Mouse (Mus musculus) erythroblast, embryonic 14.5 days (primary cell): ENCODE measurements around the gene Mdc1.

Source experiments
- GATA1 ChIP-seq: IDR thresholded peaks from 2 replicates; pipeline ENCODE4 v1.6.1; 2012; ENCODE audit warnings: low read length, inconsistent platforms, mixed read lengths
- TAL1 ChIP-seq: IDR thresholded peaks from 3 replicates; pipeline ENCODE4 v1.6.1; 2012; ENCODE audit warnings: low read length, inconsistent platforms, mixed read lengths

DNA sequence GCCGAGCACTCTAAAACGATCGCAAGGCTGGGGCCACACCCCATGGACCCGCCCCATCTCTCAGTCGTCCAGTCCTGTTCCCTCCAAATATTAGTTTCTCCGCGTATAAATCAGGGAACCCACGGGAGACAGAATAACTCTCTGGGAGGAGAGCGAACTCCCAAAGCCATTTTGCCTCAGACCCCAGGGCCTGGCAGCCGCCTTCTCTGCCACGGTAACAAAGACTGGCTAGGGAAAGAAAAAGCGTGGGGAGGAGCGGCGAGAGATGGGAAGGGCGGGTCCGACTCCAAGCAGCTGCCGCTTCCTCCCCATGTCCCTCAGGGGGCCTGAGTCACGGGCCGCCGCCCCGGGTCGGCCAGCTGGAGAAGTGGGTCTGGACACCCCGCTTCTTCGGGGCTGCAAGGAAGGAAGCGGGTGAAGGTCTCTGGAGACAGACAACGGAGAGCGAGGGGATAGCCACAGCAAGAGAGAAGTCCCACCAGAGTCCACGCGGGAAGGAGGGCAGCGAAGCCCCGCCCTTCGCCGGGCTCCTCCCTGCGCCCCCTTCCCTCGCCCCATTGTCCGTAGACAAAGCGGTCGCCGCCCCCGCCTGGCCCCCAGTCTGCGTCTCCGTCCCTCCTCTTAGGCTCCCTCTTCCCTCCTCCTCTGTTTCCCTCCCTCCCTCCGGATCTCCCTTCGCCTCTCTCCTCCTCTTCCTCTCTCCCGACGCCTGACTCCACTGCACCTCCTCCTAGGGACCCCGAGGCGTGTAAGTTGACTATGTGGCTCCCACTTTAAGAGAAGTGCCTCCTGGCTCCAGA, 24.4 kb downstream of the Mdc1 start, which contains the start of gene Ppp1r18:
- TF ChIP-seq GATA1: no peak
- no peak for TF ChIP-seq TAL1
